Mouse (Mus musculus) lung, embryonic 16.5 days (tissue): Measurements from ENCODE around the gene Tead1. TPM values are rescaled to one million over a fixed set of nuclear protein-coding genes. Genes with fewer than 3 reads are reported as not detected.
A peak's percentile ranks its signal among the peaks of the same experiment; 100 is the strongest.

Experiments used
- ATAC-seq: fragments of 200-750 bp; cut with Nextera tagmentation; 2 replicates; pipeline ENCODE4 v1.8.0; 2017; ENCODE audit warnings: low read depth, mild to moderate bottlenecking, moderate library complexity
- H3K27ac ChIP-seq: fragments of 300-500 bp; sonication (generic); 2 replicates; pipeline ENCODE4 v1.5.1; 2014; ENCODE audit warnings: mild to moderate bottlenecking, control low read depth, low read length
- H3K27me3 ChIP-seq: fragments of 300-500 bp; sonication (generic); 2 replicates; pipeline ENCODE4 v1.6.1; 2014; ENCODE audit warnings: low read depth, low read length, mixed read lengths; ENCODE audit not compliant: control insufficient read depth, insufficient read depth
- H3K36me3 ChIP-seq: fragments of 300-500 bp; sonication (generic); 2 replicates; pipeline ENCODE4 v1.6.1; 2014; ENCODE audit warnings: low read length; ENCODE audit not compliant: control insufficient read depth, insufficient read depth
- H3K4me1 ChIP-seq: fragments of 300-500 bp; sonication (generic); replicated peaks from 2 replicates; pipeline ENCODE4 v1.6.1; 2014; ENCODE audit warnings: low read length, mixed read lengths; ENCODE audit not compliant: control insufficient read depth, insufficient read depth
- H3K4me2 ChIP-seq: fragments of 300-500 bp; sonication (generic); 2 replicates; pipeline ENCODE4 v1.6.1; 2014; ENCODE audit warnings: low read depth, low read length, control low read depth
- H3K4me3 ChIP-seq: fragments of 300-500 bp; sonication (generic); 2 replicates; pipeline ENCODE4 v1.5.1; 2014; ENCODE audit warnings: mild to moderate bottlenecking, low read length, control low read depth
- H3K9ac ChIP-seq: fragments of 300-500 bp; sonication (generic); 2 replicates; pipeline ENCODE4 v1.6.1; 2014; ENCODE audit warnings: low read length, control low read depth
- H3K9me3 ChIP-seq: fragments of 300-500 bp; sonication (generic); 2 replicates; pipeline ENCODE4 v1.6.1; 2016; ENCODE audit warnings: low read length; ENCODE audit not compliant: control insufficient read depth
- WGBS: fragments of 180-500 bp; shearing (Covaris S2); extraction: QIAGEN DNeasy Blood & Tissue Kit; methylation state at CpG from one replicate; pipeline ENCODE4 v1.1.7; 2014; 5-methylcytosine and 5-hydroxymethylcytosine counted together
- polyA plus RNA-seq: library from polyadenylated mRNA; unstranded; fragments of >200 nt; fragmentation: Nextera tagmentation; extraction: Ambion mirVana; gene quantifications from 2 replicates; pipeline ENCODE4 v1.2.1, GENCODE M21; 2015

Tead1 gene
- polyA plus RNA-seq: 20.1 and 22.5 TPM in 2 replicates

- peak; percentile 90 for ATAC-seq
- no peaks in the 10 kb centered on the region for H3K36me3 ChIP-seq
- peak within 1 kb of the TSS; percentile 96 for H3K9ac ChIP-seq
- H3K4me1 ChIP-seq: peaks cover 10% of the 10 kb centered on the region
- H3K4me2 ChIP-seq: peak within 1 kb of the TSS; percentile 65
- H3K9me3 ChIP-seq: 0 out of 2 replicates have a peak, but pooled peaks cover 4% of the 10 kb centered on the region
- H3K4me3 ChIP-seq: peak within 1 kb of the TSS; percentile 71
- peak within 1 kb of the TSS; percentile 99 for H3K27ac ChIP-seq
- WGBS: under 1% methylated on average over 42 of the region's 57 CpGs
- no peaks in the 10 kb centered on the region for H3K27me3 ChIP-seq
These were observed at the start of gene Tead1 for GRCm38 (mm10) chr7:112679171-112679512. TSS of gene Tead1 (plus strand) at chr7:112679318.

- WGBS: 62% methylated on average over 10 of the region's 10 CpGs
- Histone ChIP-seq H3K4me2 (no peak overlapping the region), H3K36me3 (no peaks in the 10 kb centered on the region), H3K4me3 (no peak overlapping the region), H3K27me3 (no peaks in the 10 kb centered on the region), H3K4me1 (no peaks in the 10 kb centered on the region), H3K9ac (no peak overlapping the region), H3K9me3 (peaks cover 3% of the 10 kb centered on the region), H3K27ac (peak overlapping the region; percentile 59)
- ATAC-seq: peak; percentile 88
These were observed 44.5 kb upstream of the Tead1 start for GRCm38 (mm10) chr7:112634505-112635213.

- Histone ChIP-seq H3K27me3 (no peaks in the 10 kb centered on the region), H3K4me3 (no peak overlapping the region), H3K27ac (no peak overlapping the region), H3K36me3 (no peaks in the 10 kb centered on the region), H3K9me3 (peaks cover 3% of the 10 kb centered on the region), H3K4me1 (no peaks in the 10 kb centered on the region), H3K4me2 (no peak overlapping the region), H3K9ac (no peak overlapping the region)
- ATAC-seq: no peak
- WGBS: 90% methylated on average over 2 of the region's 2 CpGs
These were observed 43.2 kb upstream of the Tead1 start for GRCm38 (mm10) chr7:112635936-112636335.

- Histone ChIP-seq H3K36me3 (no peaks in the 10 kb centered on the region), H3K9ac (no peak overlapping the region), H3K4me3 (no peak overlapping the region), H3K4me2 (no peak overlapping the region), H3K4me1 (no peaks in the 10 kb centered on the region), H3K27ac (0 out of 2 replicates have a peak overlapping the region, but pooled peaks have one; percentile 13), H3K9me3 (no peaks in the 10 kb centered on the region; the same call in 1 of the 2 replicates), H3K27me3 (no peaks in the 10 kb centered on the region)
- ATAC-seq: no peak
- WGBS: 81% methylated on average over 6 of the region's 6 CpGs
These were observed 35.1 kb upstream of the Tead1 start for GRCm38 (mm10) chr7:112643866-112644543.

- H3K4me3 ChIP-seq: no peak overlapping the region
- H3K9me3 ChIP-seq: no peaks in the 10 kb centered on the region; the same call in 1 of the 2 replicates
- 66% methylated on average over 6 of the region's 6 CpGs for WGBS
- no peak overlapping the region for H3K4me2 ChIP-seq
- ATAC-seq: peak; percentile 54; the same call in 1 of the 2 replicates
- H3K27ac ChIP-seq: no peak overlapping the region
- no peaks in the 10 kb centered on the region for H3K27me3 ChIP-seq
- no peaks in the 10 kb centered on the region for H3K4me1 ChIP-seq
- H3K36me3 ChIP-seq: no peaks in the 10 kb centered on the region
- no peak overlapping the region for H3K9ac ChIP-seq
These were observed 34.4 kb upstream of the Tead1 start for GRCm38 (mm10) chr7:112644701-112645100.

- Histone ChIP-seq H3K9ac (no peak overlapping the region), H3K36me3 (no peaks in the 10 kb centered on the region), H3K4me2 (no peak overlapping the region), H3K27me3 (no peaks in the 10 kb centered on the region), H3K27ac (no peak overlapping the region), H3K4me3 (no peak overlapping the region), H3K4me1 (no peaks in the 10 kb centered on the region), H3K9me3 (no peaks in the 10 kb centered on the region)
- no peak for ATAC-seq
- 71% methylated on average over 2 of the region's 2 CpGs for WGBS
These were observed 33.4 kb upstream of the Tead1 start for GRCm38 (mm10) chr7:112645724-112646123.

- Histone ChIP-seq H3K4me1 (no peaks in the 10 kb centered on the region), H3K27ac (no peak overlapping the region), H3K4me2 (no peak overlapping the region), H3K9me3 (no peaks in the 10 kb centered on the region), H3K4me3 (no peak overlapping the region), H3K36me3 (no peaks in the 10 kb centered on the region), H3K27me3 (no peaks in the 10 kb centered on the region), H3K9ac (no peak overlapping the region)
- no peak for ATAC-seq
- WGBS: 72% methylated on average over 4 of the region's 4 CpGs
These were observed 31.7 kb upstream of the Tead1 start for GRCm38 (mm10) chr7:112647417-112647816.

- Histone ChIP-seq H3K9ac (no peak overlapping the region), H3K4me1 (peaks cover 20% of the 10 kb centered on the region), H3K36me3 (no peaks in the 10 kb centered on the region), H3K27me3 (no peaks in the 10 kb centered on the region), H3K9me3 (no peaks in the 10 kb centered on the region), H3K4me2 (peak overlapping the region; percentile 2; the same call in 1 of the 2 replicates), H3K27ac (peak overlapping the region; percentile 72), H3K4me3 (no peak overlapping the region)
- WGBS: 7% methylated on average over 9 of the region's 9 CpGs
- peak; percentile 94 for ATAC-seq
These were observed 22.9 kb upstream of the Tead1 start for GRCm38 (mm10) chr7:112656141-112656662.

- no peaks in the 10 kb centered on the region for H3K27me3 ChIP-seq
- H3K36me3 ChIP-seq: no peaks in the 10 kb centered on the region
- no peaks in the 10 kb centered on the region for H3K9me3 ChIP-seq
- no peak overlapping the region for H3K4me2 ChIP-seq
- WGBS: 88% methylated on average over 3 of the region's 3 CpGs
- H3K4me1 ChIP-seq: peaks cover 39% of the 10 kb centered on the region
- no peak for ATAC-seq
- no peak overlapping the region for H3K27ac ChIP-seq
- no peak overlapping the region for H3K4me3 ChIP-seq
- H3K9ac ChIP-seq: no peak overlapping the region
These were observed 20.2 kb upstream of the Tead1 start for GRCm38 (mm10) chr7:112658939-112659338.
